Mouse (Mus musculus) embryonic facial prominence, embryonic 14.5 days (tissue): Measurements from ENCODE around the gene Ctnnal1. TPM values are rescaled to one million over a fixed set of nuclear protein-coding genes. Genes with fewer than 3 reads are reported as not detected.
A peak's percentile ranks its signal among the peaks of the same experiment; 100 is the strongest.

ENCODE experiments used
- ATAC-seq: fragments of 200-750 bp; cut with Nextera tagmentation; 2 replicates; pipeline ENCODE4 v1.8.0; 2017; ENCODE audit warnings: low read depth, moderate number of reproducible peaks, moderate TSS enrichment
- DNase-seq: peaks from one replicate; pipeline ENCODE4 v3.0.0-alpha.2; 2015; ENCODE audit warnings: low spot score
- H3K27ac ChIP-seq: fragments of 300-500 bp; sonication (generic); replicated peaks from 2 replicates; pipeline ENCODE4 v1.5.1; 2014; ENCODE audit warnings: low read depth, mild to moderate bottlenecking, low read length, moderate library complexity
- H3K27me3 ChIP-seq: fragments of 300-500 bp; sonication (generic); replicated peaks from 2 replicates; pipeline ENCODE4 v1.6.1; 2014; ENCODE audit warnings: low read length; ENCODE audit not compliant: control insufficient read depth, insufficient read depth
- H3K36me3 ChIP-seq: fragments of 300-500 bp; sonication (generic); 2 replicates; pipeline ENCODE4 v1.6.1; 2014; ENCODE audit warnings: low read length, mixed read lengths; ENCODE audit not compliant: control insufficient read depth, insufficient read depth
- H3K4me1 ChIP-seq: fragments of 300-500 bp; sonication (generic); 2 replicates; pipeline ENCODE4 v1.6.1; 2014; ENCODE audit warnings: antibody characterized with exemption, low read length; ENCODE audit not compliant: control insufficient read depth, insufficient read depth
- H3K4me2 ChIP-seq: fragments of 300-500 bp; sonication (generic); 2 replicates; pipeline ENCODE4 v1.6.1; 2014; ENCODE audit warnings: low read depth, mild to moderate bottlenecking, low read length, moderate library complexity, mixed read lengths
- H3K4me3 ChIP-seq: fragments of 300-500 bp; sonication (generic); 2 replicates; pipeline ENCODE4 v1.5.1; 2014; ENCODE audit warnings: low read depth, mild to moderate bottlenecking, low read length
- H3K9ac ChIP-seq: fragments of 300-500 bp; sonication (generic); 2 replicates; pipeline ENCODE4 v1.6.1; 2014; ENCODE audit warnings: low read depth, mild to moderate bottlenecking, low read length, moderate library complexity, mixed read lengths
- H3K9me3 ChIP-seq: fragments of 300-500 bp; sonication (generic); 2 replicates; pipeline ENCODE4 v1.6.1; 2016; ENCODE audit warnings: low read length; ENCODE audit not compliant: control insufficient read depth
- WGBS: fragments of 180-500 bp; shearing (Covaris S2); extraction: QIAGEN DNeasy Blood & Tissue Kit; methylation state at CpG from one replicate; pipeline ENCODE4 v1.1.7; 2014; 5-methylcytosine and 5-hydroxymethylcytosine counted together
- polyA plus RNA-seq: library from polyadenylated mRNA; unstranded; fragments of >200 nt; fragmentation: Nextera tagmentation; extraction: Ambion mirVana; gene quantifications from 2 replicates; pipeline ENCODE4 v1.2.1, GENCODE M21; 2014

Ctnnal1 gene
- polyA plus RNA-seq, 1 experiment from 2014 or later: 23.2 TPM

DNA sequence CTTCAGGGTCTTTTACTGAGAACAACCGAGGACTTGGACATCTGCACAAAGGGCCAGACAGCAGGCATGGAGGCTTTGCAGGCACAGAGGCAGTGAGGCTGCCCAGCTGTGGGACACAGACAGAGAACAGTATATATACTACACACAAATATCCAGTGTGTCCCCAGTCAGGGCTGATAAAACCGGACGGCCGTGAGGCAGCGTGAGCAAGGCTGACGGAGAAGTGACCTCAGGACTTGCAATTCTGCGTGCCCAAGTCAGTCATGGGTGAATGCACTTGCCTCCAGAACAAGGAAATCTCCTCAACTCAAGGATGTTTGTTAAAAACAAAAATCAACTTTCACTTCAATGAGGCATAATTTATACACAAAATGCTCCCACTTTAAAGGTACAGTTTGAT lies 33.0 kb downstream of the Ctnnal1 start:
- Histone ChIP-seq H3K27me3 (no peaks in the 10 kb centered on the region), H3K4me2 (no peak overlapping the region), H3K9me3 (no peaks in the 10 kb centered on the region), H3K36me3 (peaks cover 25% of the 10 kb centered on the region), H3K4me1 (0 out of 2 replicates have a peak, but pooled peaks cover 6% of the 10 kb centered on the region), H3K27ac (no peak overlapping the region), H3K4me3 (no peak overlapping the region), H3K9ac (no peak overlapping the region)
- no peak for DNase-seq
- 88% methylated on average over 7 of the region's 7 CpGs for WGBS
- ATAC-seq: no peak

DNA sequence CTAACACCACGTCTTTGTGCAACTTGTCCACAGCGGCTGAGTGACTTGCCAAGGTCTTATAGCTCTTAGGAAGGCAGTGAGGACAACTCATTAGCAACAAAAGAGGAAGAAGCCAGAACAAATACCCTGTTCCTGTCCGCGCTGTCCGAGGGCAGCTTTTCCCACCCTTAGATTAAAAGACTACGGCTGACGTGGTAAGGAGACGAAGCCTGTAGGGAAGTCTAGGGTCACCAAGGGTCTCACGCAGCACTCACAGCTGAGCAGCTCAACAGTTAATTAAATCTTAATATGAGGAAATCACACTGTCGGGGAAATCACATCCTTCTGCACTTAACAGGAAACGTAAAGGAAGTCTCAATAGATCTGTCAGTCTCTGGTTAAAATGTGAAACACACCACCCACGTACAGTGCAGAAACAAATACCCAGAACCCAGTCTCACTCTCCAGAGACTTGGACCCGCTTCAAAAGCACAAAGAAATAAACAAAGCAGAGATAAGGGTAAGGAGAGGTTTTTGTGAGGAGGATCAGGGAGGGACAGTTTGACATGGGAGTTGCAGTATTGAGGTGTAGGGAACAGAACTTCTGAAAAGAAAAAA lies 33.9 kb downstream of the Ctnnal1 start:
- 58% methylated on average over 13 of the region's 13 CpGs for WGBS
- Histone ChIP-seq H3K9me3 (no peaks in the 10 kb centered on the region), H3K4me1 (0 out of 2 replicates have a peak, but pooled peaks cover 6% of the 10 kb centered on the region), H3K27me3 (no peaks in the 10 kb centered on the region), H3K36me3 (peaks cover 28% of the 10 kb centered on the region), H3K27ac (no peak overlapping the region), H3K9ac (no peak overlapping the region), H3K4me3 (no peak overlapping the region), H3K4me2 (no peak overlapping the region)
- DNase-seq (no peak), ATAC-seq (no peak)

DNA sequence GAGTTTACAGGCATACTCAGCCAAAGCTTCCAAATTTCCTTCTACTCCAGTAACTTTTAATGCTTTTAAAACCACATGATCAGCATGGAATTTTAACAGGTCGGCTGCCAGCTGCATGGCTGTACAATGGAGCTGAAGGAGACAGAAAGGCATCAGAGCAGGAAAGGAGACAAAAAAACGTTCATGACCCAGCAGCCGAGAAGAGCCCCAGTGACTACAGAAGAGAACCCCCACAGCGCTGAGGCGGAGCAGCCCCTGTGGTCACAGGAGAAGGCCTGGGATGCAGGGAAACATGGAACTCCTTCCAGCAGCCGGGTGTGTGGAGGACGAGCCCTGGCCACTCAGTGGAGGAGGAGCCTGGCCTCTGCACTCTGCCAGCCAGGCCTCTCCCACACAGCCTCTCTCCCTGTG lies 35.5 kb downstream of the Ctnnal1 start:
- Histone ChIP-seq H3K4me1 (0 out of 2 replicates have a peak, but pooled peaks cover 6% of the 10 kb centered on the region), H3K36me3 (peaks cover 28% of the 10 kb centered on the region), H3K4me3 (no peak overlapping the region), H3K4me2 (no peak overlapping the region), H3K9me3 (no peaks in the 10 kb centered on the region), H3K9ac (no peak overlapping the region), H3K27me3 (no peaks in the 10 kb centered on the region), H3K27ac (no peak overlapping the region)
- ATAC-seq (no peak; the same call in 1 of the 2 replicates), DNase-seq (no peak)
- WGBS: 60% methylated on average over 7 of the region's 7 CpGs

DNA sequence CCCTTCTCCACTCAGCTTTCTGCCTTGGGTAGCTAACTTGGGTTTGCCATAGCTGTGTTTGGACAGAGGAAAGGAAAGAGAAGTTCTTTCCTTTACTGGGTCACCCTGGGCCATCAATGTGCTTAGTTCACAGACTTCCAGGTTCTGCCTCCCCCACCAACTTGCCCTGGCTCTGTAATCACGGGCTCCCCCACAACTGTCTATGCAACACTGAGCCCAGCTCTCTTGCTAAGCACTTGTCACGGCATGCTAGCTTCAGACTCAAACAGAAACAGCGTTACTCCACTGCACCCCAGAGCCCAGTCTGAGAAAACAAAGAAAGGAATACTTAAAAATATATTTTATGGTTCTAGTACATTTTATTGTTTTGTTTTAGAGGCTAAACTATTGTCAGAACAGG lies 36.1 kb downstream of the Ctnnal1 start:
- no peaks in the 10 kb centered on the region for H3K27me3 ChIP-seq
- no peak overlapping the region for H3K27ac ChIP-seq
- peaks cover 25% of the 10 kb centered on the region for H3K36me3 ChIP-seq
- 0 out of 2 replicates have a peak, but pooled peaks cover 6% of the 10 kb centered on the region for H3K4me1 ChIP-seq
- WGBS: 77% methylated on average over 3 of the region's 3 CpGs
- no peaks in the 10 kb centered on the region for H3K9me3 ChIP-seq
- H3K9ac ChIP-seq: no peak overlapping the region
- no peak overlapping the region for H3K4me3 ChIP-seq
- ATAC-seq: no peak
- no peak overlapping the region for H3K4me2 ChIP-seq
- no peak for DNase-seq

DNA sequence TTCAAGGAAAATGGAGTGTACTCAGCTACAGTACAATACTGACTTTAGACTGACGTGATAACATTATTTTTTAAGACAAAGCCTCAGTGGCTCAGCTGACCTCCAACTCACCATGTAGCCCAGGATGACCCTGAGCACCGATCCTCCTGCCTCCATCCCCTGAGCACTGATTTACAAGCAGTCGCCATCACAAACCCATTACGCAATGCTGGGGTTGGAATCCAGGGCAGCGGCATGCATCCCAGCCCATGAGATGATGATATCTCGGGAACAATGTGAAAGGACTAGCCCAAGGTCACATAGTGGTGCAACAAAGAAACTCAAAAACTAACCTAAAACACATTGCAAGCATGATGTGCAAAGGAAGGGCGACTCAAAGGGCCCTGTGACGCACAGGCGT lies 40.8 kb downstream of the Ctnnal1 start:
- no peaks in the 10 kb centered on the region for H3K9me3 ChIP-seq
- H3K9ac ChIP-seq: no peak overlapping the region
- peaks cover 12% of the 10 kb centered on the region for H3K36me3 ChIP-seq
- DNase-seq (no peak), ATAC-seq (no peak)
- no peak overlapping the region for H3K4me2 ChIP-seq
- no peaks in the 10 kb centered on the region for H3K27me3 ChIP-seq
- 92% methylated on average over 9 of the region's 9 CpGs for WGBS
- H3K4me1 ChIP-seq: no peaks in the 10 kb centered on the region
- no peak overlapping the region for H3K4me3 ChIP-seq
- no peak overlapping the region for H3K27ac ChIP-seq

DNA sequence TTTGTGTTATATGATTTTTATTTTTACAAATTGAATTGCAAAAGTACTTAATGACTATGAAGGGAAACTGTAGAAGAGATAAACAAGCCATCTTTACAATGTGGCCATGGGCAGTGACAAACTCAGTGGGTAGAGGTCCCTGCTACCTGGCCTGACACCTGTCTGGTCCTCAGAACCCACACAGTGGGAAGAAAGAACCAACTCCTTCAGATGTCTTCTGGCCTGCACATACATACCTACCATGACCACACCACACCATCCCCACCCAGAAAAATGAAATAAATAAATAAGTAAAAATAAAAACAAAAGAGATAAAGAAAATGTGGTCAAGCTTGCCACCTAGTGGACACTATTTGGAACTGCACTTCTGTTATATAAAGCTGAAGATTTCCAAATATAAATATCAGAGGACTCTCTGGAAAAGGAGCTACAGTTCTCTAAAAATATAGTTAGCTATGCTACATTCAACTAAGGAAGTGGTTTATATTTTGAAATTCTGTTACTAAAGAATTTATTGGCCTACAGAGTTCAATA lies 44.9 kb downstream of the Ctnnal1 start:
- DNase-seq: no peak
- Histone ChIP-seq H3K27ac (no peak overlapping the region), H3K4me3 (no peak overlapping the region), H3K27me3 (no peaks in the 10 kb centered on the region), H3K9me3 (no peaks in the 10 kb centered on the region), H3K36me3 (no peaks in the 10 kb centered on the region), H3K4me2 (no peak overlapping the region), H3K4me1 (no peaks in the 10 kb centered on the region), H3K9ac (no peak overlapping the region)
- ATAC-seq: no peak

DNA sequence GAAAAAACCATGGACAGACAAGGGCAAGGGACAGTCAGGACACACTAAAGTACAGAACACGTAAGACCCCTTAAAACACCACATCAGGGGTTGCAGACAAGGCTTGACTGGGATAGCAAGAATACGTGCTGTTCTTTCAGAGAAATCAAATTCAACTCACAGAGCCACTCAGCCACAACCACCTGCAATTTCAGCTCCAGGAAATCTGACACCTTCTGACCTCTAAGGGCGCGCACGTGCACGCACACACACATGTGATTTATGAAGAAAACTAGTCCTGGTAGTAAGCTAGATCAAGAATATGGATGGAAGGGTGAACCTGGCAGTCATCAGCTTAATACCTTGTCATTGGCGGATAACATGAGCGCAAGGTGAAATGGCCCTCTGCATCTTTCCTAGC lies 49.9 kb downstream of the Ctnnal1 start:
- Histone ChIP-seq H3K4me1 (no peaks in the 10 kb centered on the region), H3K27ac (no peak overlapping the region), H3K27me3 (no peaks in the 10 kb centered on the region), H3K36me3 (peaks cover 15% of the 10 kb centered on the region; the same call in 1 of the 2 replicates), H3K9ac (no peak overlapping the region), H3K4me2 (no peak overlapping the region), H3K4me3 (no peak overlapping the region), H3K9me3 (no peaks in the 10 kb centered on the region)
- no peak for ATAC-seq
- no peak for DNase-seq
- WGBS: 65% methylated on average over 8 of the region's 8 CpGs

DNA sequence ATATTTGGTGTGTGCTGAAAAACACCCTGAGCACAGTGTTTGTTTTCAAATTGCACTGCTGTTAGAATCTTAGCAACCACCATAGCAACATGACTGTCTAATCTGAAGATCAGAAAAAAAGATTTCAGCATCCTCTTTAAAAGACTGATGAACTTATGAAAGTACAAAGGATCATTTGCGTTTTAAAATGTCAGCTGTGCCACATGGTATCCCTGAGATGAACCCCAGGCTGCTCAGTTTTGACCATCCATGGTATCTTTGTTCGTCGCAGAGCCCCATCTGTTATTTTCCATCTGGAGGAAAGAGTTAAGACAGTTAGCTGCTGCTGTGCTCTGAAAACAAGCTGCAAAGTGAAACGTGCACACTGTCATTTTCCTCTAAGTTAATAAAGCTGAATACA lies 52.9 kb downstream of the Ctnnal1 start:
- Histone ChIP-seq H3K27ac (no peak overlapping the region; the same call in 1 of the 2 replicates), H3K9me3 (no peaks in the 10 kb centered on the region), H3K27me3 (no peaks in the 10 kb centered on the region), H3K9ac (no peak overlapping the region), H3K36me3 (peaks cover 26% of the 10 kb centered on the region; the same call in 1 of the 2 replicates), H3K4me3 (no peak overlapping the region), H3K4me2 (no peak overlapping the region), H3K4me1 (no peaks in the 10 kb centered on the region)
- WGBS: 74% methylated on average over 4 of the region's 4 CpGs
- DNase-seq: no peak
- ATAC-seq: no peak

DNA sequence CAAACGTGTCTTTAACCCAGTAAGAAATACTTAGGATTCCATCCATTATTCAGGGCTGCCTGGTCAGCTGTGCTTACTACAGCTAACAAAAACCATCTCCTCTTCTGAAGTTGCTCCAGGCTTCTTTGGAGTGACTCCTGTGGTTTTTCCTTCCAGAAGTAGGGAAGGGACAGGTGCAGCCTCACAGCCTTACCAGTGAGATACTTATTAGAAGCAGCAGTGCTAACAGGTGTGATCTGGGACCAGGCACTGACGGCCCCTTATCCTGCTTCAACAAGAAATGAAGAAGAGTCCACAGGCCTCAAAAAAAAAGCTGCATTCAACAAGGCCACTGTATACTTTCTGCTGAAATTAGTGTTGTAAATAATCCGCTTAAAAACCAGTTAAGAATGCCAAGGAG lies 53.3 kb downstream of the Ctnnal1 start:
- Histone ChIP-seq H3K4me1 (no peaks in the 10 kb centered on the region), H3K4me2 (no peak overlapping the region), H3K9me3 (no peaks in the 10 kb centered on the region), H3K36me3 (peaks cover 31% of the 10 kb centered on the region), H3K9ac (no peak overlapping the region), H3K27me3 (no peaks in the 10 kb centered on the region), H3K27ac (no peak overlapping the region), H3K4me3 (no peak overlapping the region)
- WGBS: 58% methylated on average over 3 of the region's 3 CpGs
- ATAC-seq (peak; percentile 14; the same call in 1 of the 2 replicates), DNase-seq (peak; percentile 21)
